In the genomic region with DNA sequence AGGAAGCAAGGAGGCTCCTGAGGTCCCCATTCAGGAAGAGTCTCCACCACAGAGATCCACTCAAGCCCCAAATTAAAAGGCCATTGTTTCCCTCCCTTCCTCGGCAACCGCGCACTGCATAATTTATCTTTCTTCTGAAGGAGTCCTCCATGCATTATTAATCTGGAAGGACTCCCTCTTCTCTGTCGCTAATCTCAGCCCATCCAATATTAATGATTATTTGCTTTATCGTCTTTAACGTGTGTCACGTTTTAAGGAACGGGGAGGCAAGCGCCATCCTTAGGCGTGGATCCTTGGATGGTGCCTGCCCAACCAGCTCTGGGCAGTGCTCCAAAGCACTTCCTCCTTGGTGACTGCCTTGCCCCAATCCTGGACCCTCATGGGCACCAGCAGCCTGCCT, we compare ENCODE assay signal across 25 mouse cellular contexts.
"Had no signal": no experiment of that assay in that cellular context is flagged by ENCODE, and none has a peak within 500 bp of the region (broad histone marks: within the 10 kb centered on the region; RNA-seq: fewer than 3 reads in every experiment).

No protein-coding gene starts in this region.

- ATAC-seq: forebrain, postnatal 0 days; intestine, embryonic 16.5 days had no signal

- H3K36me3 ChIP-seq: heart, embryonic 13.5 days; heart, embryonic 15.5 days; hindbrain, embryonic 12.5 days; hindbrain, embryonic 15.5 days; kidney, embryonic 15.5 days; limb, embryonic 13.5 days had no signal

- H3K4me3 ChIP-seq: heart, adult 2 months; heart, embryonic 13.5 days; heart, embryonic 15.5 days; hindbrain, embryonic 12.5 days; hindbrain, embryonic 15.5 days; kidney, embryonic 15.5 days; limb, embryonic 13.5 days had no signal

- DNase-seq: forebrain, postnatal 0 days; gastrocnemius, postnatal 14 days; gastrocnemius, postnatal 36 days; heart, adult 11 months; heart, adult 2 months; heart, postnatal 14 days; heart, postnatal 36 days; kidney, adult 11 months; kidney, adult 2 months; kidney, adult 9 months; kidney, postnatal 14 days; kidney, postnatal 36 days; layer of hippocampus, adult 9-11 months; layer of hippocampus, postnatal 36 days; left cerebral cortex, postnatal 4 days had no signal

- H3K27me3 ChIP-seq: hindbrain, embryonic 15.5 days; kidney, embryonic 15.5 days; limb, embryonic 13.5 days had no signal

- H3K27ac ChIP-seq: heart, adult 2 months; heart, embryonic 13.5 days; heart, embryonic 15.5 days; hindbrain, embryonic 12.5 days; hindbrain, embryonic 15.5 days; hindbrain, postnatal 0 days; kidney, embryonic 15.5 days; kidney, postnatal 0 days; limb, embryonic 13.5 days had no signal

- H3K9ac ChIP-seq: forebrain, postnatal 0 days; heart, embryonic 13.5 days; heart, embryonic 15.5 days; hindbrain, embryonic 12.5 days; hindbrain, embryonic 15.5 days; kidney, embryonic 15.5 days; limb, embryonic 13.5 days had no signal

- H3K4me1 ChIP-seq: heart, embryonic 13.5 days; heart, embryonic 15.5 days; limb, embryonic 13.5 days had no signal

- H3K4me2 ChIP-seq: heart, embryonic 11.5 days; heart, embryonic 13.5 days; heart, embryonic 15.5 days; hindbrain, embryonic 12.5 days; hindbrain, embryonic 15.5 days; kidney, embryonic 15.5 days; limb, embryonic 13.5 days had no signal

- H3K9me3 ChIP-seq: heart, embryonic 13.5 days; heart, embryonic 15.5 days; hindbrain, embryonic 12.5 days; hindbrain, embryonic 15.5 days; kidney, embryonic 15.5 days; limb, embryonic 13.5 days had no signal
